Mouse (Mus musculus) myocyte (in vitro differentiated cells): Measurements from ENCODE around the gene Tmem198b.

ENCODE experiments used
- CEBPB ChIP-seq: IDR thresholded peaks from 2 replicates; pipeline ENCODE4 v1.6.1; 2011; ENCODE audit warnings: mild to moderate bottlenecking, moderate library complexity; ENCODE audit not compliant: poor library complexity, insufficient read depth, severe bottlenecking
- E2F4 ChIP-seq: IDR thresholded peaks from one replicate; pipeline ENCODE4 v1.6.1; 2011; ENCODE audit warnings: mild to moderate bottlenecking, control low read depth, moderate library complexity; ENCODE audit not compliant: insufficient read depth
- MAX ChIP-seq: IDR thresholded peaks from one replicate; pipeline ENCODE4 v1.6.1; 2011; ENCODE audit warnings: low read depth, mild to moderate bottlenecking, control low read depth
- MYOD1 ChIP-seq, 3 experiments: IDR thresholded peaks; one replicate each; pipeline ENCODE4 v1.6.1; 2011; ENCODE audit warnings: control low read depth in 2 of 3, low read depth in 2 of 3, mild to moderate bottlenecking in 2 of 3, moderate library complexity in 1 of 3; ENCODE audit not compliant: insufficient read length in 2 of 3, control insufficient read depth in 1 of 3
- MYOG ChIP-seq, 3 experiments: IDR thresholded peaks; one replicate each; pipeline ENCODE4 v1.6.1; 2011; ENCODE audit warnings: control low read depth in 2 of 3, low read depth in 2 of 3, mild to moderate bottlenecking in 2 of 3; ENCODE audit not compliant: insufficient read length in 2 of 3, control insufficient read depth in 1 of 3, insufficient read depth in 1 of 3
- POLR2A ChIP-seq: IDR thresholded peaks from one replicate; pipeline ENCODE4 v1.6.1; 2011; ENCODE audit warnings: low read depth, mild to moderate bottlenecking, control low read depth, moderate library complexity; ENCODE audit not compliant: insufficient read length
- POLR2AphosphoS2 ChIP-seq: IDR thresholded peaks from one replicate; pipeline ENCODE4 v1.6.1; 2011; ENCODE audit warnings: low read depth, control low read depth; ENCODE audit not compliant: insufficient read length
- REST ChIP-seq: IDR thresholded peaks from one replicate; pipeline ENCODE4 v1.6.1; 2011; ENCODE audit warnings: mild to moderate bottlenecking, control low read depth, moderate library complexity; ENCODE audit not compliant: insufficient read depth, insufficient read length
- SRF ChIP-seq: IDR thresholded peaks from one replicate; pipeline ENCODE4 v1.6.1; 2011; ENCODE audit warnings: low read depth; ENCODE audit not compliant: control insufficient read depth, insufficient read length
- TCF12 ChIP-seq: IDR thresholded peaks from one replicate; pipeline ENCODE4 v1.6.1; 2011; ENCODE audit warnings: mild to moderate bottlenecking, control low read depth; ENCODE audit not compliant: poor library complexity, insufficient read depth, severe bottlenecking
- TCF3 ChIP-seq: IDR thresholded peaks from one replicate; pipeline ENCODE4 v1.6.1; 2011; ENCODE audit warnings: low read depth, control low read depth; ENCODE audit not compliant: insufficient read length
- USF1 ChIP-seq: IDR thresholded peaks from one replicate; pipeline ENCODE4 v1.6.1; 2011; ENCODE audit warnings: low read depth, mild to moderate bottlenecking, control low read depth, moderate library complexity

- TF ChIP-seq MAX, result no peak
- TF ChIP-seq POLR2A, result no peak
- no peak for TF ChIP-seq MYOD1 (IDR thresholded peaks at IDR 0.05; ENCODE audit: control insufficient read depth in 1 of 3, insufficient read length in 2 of 3, low read depth in 2 of 3)
- no peak for TF ChIP-seq POLR2AphosphoS2
- no peak for TF ChIP-seq REST
- TF ChIP-seq CEBPB, result no peak
- no peak for TF ChIP-seq TCF12
- TF ChIP-seq SRF, result no peak
- no peak for TF ChIP-seq MYOG (IDR thresholded peaks at IDR 0.05; ENCODE audit: control insufficient read depth in 1 of 3, insufficient read depth in 1 of 3, insufficient read length in 2 of 3, low read depth in 2 of 3)
- no peak for TF ChIP-seq E2F4
- no peak for TF ChIP-seq USF1
- TF ChIP-seq TCF3, result no peak
Measured at GRCm38 (mm10) chr10:128843260-128843659, 39.1 kb upstream of the Tmem198b start.
